Mouse (Mus musculus): Measurements from ENCODE around the gene Asic2. TPM values are rescaled to one million over a fixed set of nuclear protein-coding genes. Genes with fewer than 3 reads are reported as not detected.

The Asic2 gene
- polyA plus RNA-seq, 1 experiment from 2014 or later: 8.7 TPM

GRCm38 (mm10) chr11:81497652-81498391, 470.4 kb downstream of the Asic2 start:
- Histone ChIP-seq H3K27me3 (replicated peaks; ENCODE audit: control insufficient read depth, insufficient read depth, low read length) (no peaks in the 10 kb centered on the region), H3K4me3 (replicated peaks; ENCODE audit: low read length) (no peak overlapping the region), H3K4me1 (replicated peaks; ENCODE audit: control insufficient read depth, insufficient read depth, low read length) (peaks cover 40% of the 10 kb centered on the region), H3K9ac (replicated peaks; ENCODE audit: low read depth, low read length) (no peak overlapping the region), H3K9me3 (ENCODE audit: control insufficient read depth, low read length) (no peaks in the 10 kb centered on the region), H3K36me3 (ENCODE audit: control insufficient read depth, insufficient read depth) (no peaks in the 10 kb centered on the region), H3K4me2 (ENCODE audit: low read length) (0 out of 2 replicates have a peak overlapping the region, but pooled peaks have one; percentile 14), H3K27ac (ENCODE audit: low read length) (no peak overlapping the region)
- 20% methylated on average over 9 of the region's 9 CpGs for WGBS
- peak; percentile 63 for ATAC-seq

GRCm38 (mm10) chr11:81496446-81496845, 471.8 kb downstream of the Asic2 start:
- H3K9ac ChIP-seq (replicated peaks; ENCODE audit: low read depth, low read length): no peak overlapping the region
- H3K4me2 ChIP-seq (ENCODE audit: low read length): no peak overlapping the region
- no peaks in the 10 kb centered on the region for H3K27me3 ChIP-seq (replicated peaks; ENCODE audit: control insufficient read depth, insufficient read depth, low read length)
- H3K36me3 ChIP-seq (ENCODE audit: control insufficient read depth, insufficient read depth): no peaks in the 10 kb centered on the region
- 17% methylated on average over 1 of the region's 1 CpGs for WGBS
- no peak for ATAC-seq
- H3K9me3 ChIP-seq (ENCODE audit: control insufficient read depth, low read length): no peaks in the 10 kb centered on the region
- H3K27ac ChIP-seq (ENCODE audit: low read length): no peak overlapping the region
- no peak overlapping the region for H3K4me3 ChIP-seq (replicated peaks; ENCODE audit: low read length)
- H3K4me1 ChIP-seq (replicated peaks; ENCODE audit: control insufficient read depth, insufficient read depth, low read length): peaks cover 36% of the 10 kb centered on the region

- Histone ChIP-seq H3K4me2 (ENCODE audit: low read length) (no peak overlapping the region), H3K9me3 (ENCODE audit: control insufficient read depth, low read length) (no peaks in the 10 kb centered on the region), H3K9ac (replicated peaks; ENCODE audit: low read depth, low read length) (no peak overlapping the region), H3K27ac (ENCODE audit: low read length) (no peak overlapping the region), H3K27me3 (replicated peaks; ENCODE audit: control insufficient read depth, insufficient read depth, low read length) (no peaks in the 10 kb centered on the region), H3K4me3 (replicated peaks; ENCODE audit: low read length) (no peak overlapping the region), H3K36me3 (ENCODE audit: control insufficient read depth, insufficient read depth) (no peaks in the 10 kb centered on the region), H3K4me1 (replicated peaks; ENCODE audit: control insufficient read depth, insufficient read depth, low read length) (peaks cover 23% of the 10 kb centered on the region)
- ATAC-seq: 0 out of 2 replicates have a peak, but pooled peaks have one; percentile 39
- 45% methylated on average over 5 of the region's 5 CpGs for WGBS
Measured at GRCm38 (mm10) chr11:81492351-81492750, 475.9 kb downstream of the Asic2 start.

- Histone ChIP-seq H3K4me2 (ENCODE audit: low read length) (no peak overlapping the region), H3K9ac (replicated peaks; ENCODE audit: low read depth, low read length) (no peak overlapping the region), H3K4me3 (replicated peaks; ENCODE audit: low read length) (no peak overlapping the region), H3K27ac (ENCODE audit: low read length) (peak overlapping the region; percentile 21; the same call in 1 of the 2 replicates), H3K4me1 (replicated peaks; ENCODE audit: control insufficient read depth, insufficient read depth, low read length) (peaks cover 14% of the 10 kb centered on the region), H3K9me3 (ENCODE audit: control insufficient read depth, low read length) (no peaks in the 10 kb centered on the region), H3K36me3 (ENCODE audit: control insufficient read depth, insufficient read depth) (no peaks in the 10 kb centered on the region), H3K27me3 (replicated peaks; ENCODE audit: control insufficient read depth, insufficient read depth, low read length) (no peaks in the 10 kb centered on the region)
- ATAC-seq: peak; percentile 50
- 34% methylated on average over 1 of the region's 1 CpGs for WGBS
Measured at GRCm38 (mm10) chr11:81489144-81489735, 479.0 kb downstream of the Asic2 start.

- WGBS: 78% methylated on average over 5 of the region's 5 CpGs
- H3K27me3 ChIP-seq (replicated peaks; ENCODE audit: control insufficient read depth, insufficient read depth, low read length): no peaks in the 10 kb centered on the region
- no peak overlapping the region for H3K9ac ChIP-seq (replicated peaks; ENCODE audit: low read depth, low read length)
- H3K36me3 ChIP-seq (ENCODE audit: control insufficient read depth, insufficient read depth): no peaks in the 10 kb centered on the region
- ATAC-seq: 0 out of 2 replicates have a peak, but pooled peaks have one; percentile 14
- H3K9me3 ChIP-seq (ENCODE audit: control insufficient read depth, low read length): no peaks in the 10 kb centered on the region
- H3K27ac ChIP-seq (ENCODE audit: low read length): peak overlapping the region; percentile 21; the same call in 1 of the 2 replicates
- H3K4me2 ChIP-seq (ENCODE audit: low read length): no peak overlapping the region
- no peak overlapping the region for H3K4me3 ChIP-seq (replicated peaks; ENCODE audit: low read length)
- peaks cover 14% of the 10 kb centered on the region for H3K4me1 ChIP-seq (replicated peaks; ENCODE audit: control insufficient read depth, insufficient read depth, low read length)
Measured at GRCm38 (mm10) chr11:81488681-81489080, 479.6 kb downstream of the Asic2 start.

- no peak overlapping the region for H3K9ac ChIP-seq (replicated peaks; ENCODE audit: low read depth, low read length)
- H3K27ac ChIP-seq (ENCODE audit: low read length): peak overlapping the region; percentile 78
- 9% methylated on average over 6 of the region's 6 CpGs for WGBS
- H3K27me3 ChIP-seq (replicated peaks; ENCODE audit: control insufficient read depth, insufficient read depth, low read length): no peaks in the 10 kb centered on the region
- no peak overlapping the region for H3K4me3 ChIP-seq (replicated peaks; ENCODE audit: low read length)
- H3K36me3 ChIP-seq (ENCODE audit: control insufficient read depth, insufficient read depth): no peaks in the 10 kb centered on the region
- peak; percentile 82 for ATAC-seq
- H3K9me3 ChIP-seq (ENCODE audit: control insufficient read depth, low read length): no peaks in the 10 kb centered on the region
- H3K4me2 ChIP-seq (ENCODE audit: low read length): no peak overlapping the region
- peaks cover 6% of the 10 kb centered on the region; the same call in 1 of the 2 replicates for H3K4me1 ChIP-seq (replicated peaks; ENCODE audit: control insufficient read depth, insufficient read depth, low read length)
Measured at GRCm38 (mm10) chr11:81486265-81486940, 481.9 kb downstream of the Asic2 start.

- Histone ChIP-seq H3K4me2 (ENCODE audit: low read length) (no peak overlapping the region), H3K27me3 (replicated peaks; ENCODE audit: control insufficient read depth, insufficient read depth, low read length) (no peaks in the 10 kb centered on the region), H3K4me3 (replicated peaks; ENCODE audit: low read length) (no peak overlapping the region), H3K9ac (replicated peaks; ENCODE audit: low read depth, low read length) (no peak overlapping the region), H3K9me3 (ENCODE audit: control insufficient read depth, low read length) (no peaks in the 10 kb centered on the region), H3K36me3 (ENCODE audit: control insufficient read depth, insufficient read depth) (no peaks in the 10 kb centered on the region), H3K27ac (ENCODE audit: low read length) (no peak overlapping the region), H3K4me1 (replicated peaks; ENCODE audit: control insufficient read depth, insufficient read depth, low read length) (peaks cover 2% of the 10 kb centered on the region; the same call in 1 of the 2 replicates)
- 17% methylated on average over 3 of the region's 3 CpGs for WGBS
- ATAC-seq: no peak
Measured at GRCm38 (mm10) chr11:81481198-81481597, 487.1 kb downstream of the Asic2 start.

GRCm38 (mm10) chr11:81476231-81476630, 492.0 kb downstream of the Asic2 start:
- Histone ChIP-seq H3K4me1 (replicated peaks; ENCODE audit: control insufficient read depth, insufficient read depth, low read length) (no peaks in the 10 kb centered on the region), H3K36me3 (ENCODE audit: control insufficient read depth, insufficient read depth) (no peaks in the 10 kb centered on the region), H3K27ac (ENCODE audit: low read length) (no peak overlapping the region), H3K9ac (replicated peaks; ENCODE audit: low read depth, low read length) (no peak overlapping the region), H3K4me3 (replicated peaks; ENCODE audit: low read length) (no peak overlapping the region), H3K9me3 (ENCODE audit: control insufficient read depth, low read length) (no peaks in the 10 kb centered on the region), H3K4me2 (ENCODE audit: low read length) (no peak overlapping the region), H3K27me3 (replicated peaks; ENCODE audit: control insufficient read depth, insufficient read depth, low read length) (no peaks in the 10 kb centered on the region)
- ATAC-seq: no peak

GRCm38 (mm10) chr11:81474121-81474520, 494.1 kb downstream of the Asic2 start:
- H3K4me2 ChIP-seq (ENCODE audit: low read length): no peak overlapping the region
- no peak overlapping the region for H3K27ac ChIP-seq (ENCODE audit: low read length)
- H3K4me1 ChIP-seq (replicated peaks; ENCODE audit: control insufficient read depth, insufficient read depth, low read length): no peaks in the 10 kb centered on the region
- no peaks in the 10 kb centered on the region for H3K36me3 ChIP-seq (ENCODE audit: control insufficient read depth, insufficient read depth)
- no peak for ATAC-seq
- no peak overlapping the region for H3K9ac ChIP-seq (replicated peaks; ENCODE audit: low read depth, low read length)
- no peaks in the 10 kb centered on the region for H3K27me3 ChIP-seq (replicated peaks; ENCODE audit: control insufficient read depth, insufficient read depth, low read length)
- no peaks in the 10 kb centered on the region for H3K9me3 ChIP-seq (ENCODE audit: control insufficient read depth, low read length)
- H3K4me3 ChIP-seq (replicated peaks; ENCODE audit: low read length): no peak overlapping the region
- 78% methylated on average over 2 of the region's 2 CpGs for WGBS
